Mouse (Mus musculus) lung, postnatal 0 days (tissue): ENCODE data around the gene Cmpk1.

Experiments
- CTCF ChIP-seq: IDR thresholded peaks from 2 replicates; pipeline ENCODE4 v1.5.1; 2016; ENCODE audit warnings: antibody characterized with exemption, mild to moderate bottlenecking
- EP300 ChIP-seq: IDR thresholded peaks from 2 replicates; pipeline ENCODE4 v1.6.1; 2016; ENCODE audit warnings: antibody characterized with exemption, mild to moderate bottlenecking, control low read depth

DNA sequence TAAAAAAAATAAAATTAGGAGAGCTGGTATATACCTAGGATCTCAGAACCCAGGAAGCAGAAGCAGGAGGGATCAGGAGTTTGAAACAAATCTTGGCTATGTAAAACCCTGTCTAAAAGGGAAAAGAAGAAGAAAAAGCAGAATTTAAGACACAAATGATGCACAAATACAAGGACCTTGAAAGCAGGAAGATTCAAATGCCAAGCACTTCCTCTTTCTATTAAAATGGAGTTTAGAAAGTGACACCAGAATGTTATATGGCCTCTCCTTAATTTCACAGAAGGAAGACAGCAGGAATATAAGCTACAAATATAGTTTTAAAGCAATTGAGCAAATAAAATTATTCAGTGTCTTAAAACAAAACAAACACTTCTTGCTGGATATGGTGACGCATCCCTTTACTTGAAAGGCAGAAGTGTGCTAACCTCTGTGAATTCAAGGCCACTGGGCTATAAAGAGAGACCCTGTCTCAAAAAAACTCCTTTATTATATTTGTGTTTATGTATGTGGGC is 13.8 kb downstream of the Cmpk1 start:
- TF ChIP-seq CTCF (no peak), EP300 (no peak)
